Mouse (Mus musculus) layer of hippocampus, adult 18-20 months (tissue): Measurements from ENCODE around the gene Pth2. TPM values are rescaled to one million over a fixed set of nuclear protein-coding genes. Genes with fewer than 3 reads are reported as not detected.

Experiments used
- DNase-seq, 2 experiments: peaks; one replicate each; pipeline ENCODE4 v3.0.0; 2022; ENCODE audit warnings: low spot score in 2 of 2
- total RNA-seq, 2 experiments: library from RNA; stranded (reverse); gene quantifications; 2 replicates each; pipeline ENCODE4 v1.2.3; 2021

Gene Pth2
- total RNA-seq, 2 experiments from 2014 or later: not detected

GRCm38 (mm10) chr7:45195341-45196175 is 14.8 kb downstream of the Pth2 start:
- no peak for DNase-seq

- no peak for DNase-seq
These were observed 15.4 kb downstream of the Pth2 start for GRCm38 (mm10) chr7:45196176-45196535.

- DNase-seq: no peak
These were observed 16.2 kb downstream of the Pth2 start for GRCm38 (mm10) chr7:45196994-45197393.

- DNase-seq: peak; percentile 56 to 82
These were observed 17.6 kb downstream of the Pth2 start for GRCm38 (mm10) chr7:45198435-45198834.

- peak in 1 of 2 experiments; percentile 41 for DNase-seq
These were observed 18.2 kb downstream of the Pth2 start for GRCm38 (mm10) chr7:45198961-45199360.

- no peak for DNase-seq
These were observed 21.9 kb downstream of the Pth2 start for GRCm38 (mm10) chr7:45202654-45203053.

- DNase-seq: peak; percentile 91 to 93
These were observed 23.8 kb downstream of the Pth2 start, which contains the start of gene Ccdc155 for GRCm38 (mm10) chr7:45204380-45205143. Gene Ccdc155 (minus strand): TSS chr7:45204892.

- DNase-seq: no peak
These were observed 27.5 kb downstream of the Pth2 start for GRCm38 (mm10) chr7:45208260-45208659.

- no peak for DNase-seq
These were observed 30.3 kb downstream of the Pth2 start for GRCm38 (mm10) chr7:45211070-45211469.

- DNase-seq: no peak
These were observed 31.1 kb downstream of the Pth2 start, which contains the start of gene Dkkl1 for GRCm38 (mm10) chr7:45211851-45212251. Gene Dkkl1 (minus strand): TSS chr7:45212147.

- DNase-seq: no peak
These were observed 31.6 kb downstream of the Pth2 start for GRCm38 (mm10) chr7:45212356-45212755.

GRCm38 (mm10) chr7:45213708-45214107 is 32.9 kb downstream of the Pth2 start:
- DNase-seq: no peak

- DNase-seq: no peak
These were observed 35.1 kb downstream of the Pth2 start, which contains the start of gene Tead2 for GRCm38 (mm10) chr7:45215673-45216441. Gene Tead2 (plus strand): TSS chr7:45215753.

GRCm38 (mm10) chr7:45216442-45217183 is 35.8 kb downstream of the Pth2 start:
- no peak for DNase-seq

- DNase-seq: no peak
These were observed 40.9 kb downstream of the Pth2 start for GRCm38 (mm10) chr7:45221680-45222079.

GRCm38 (mm10) chr7:45224826-45225225 is 44.0 kb downstream of the Pth2 start:
- no peak for DNase-seq

- no peak for DNase-seq
These were observed 45.6 kb downstream of the Pth2 start for GRCm38 (mm10) chr7:45226421-45226820.

GRCm38 (mm10) chr7:45228548-45228947 is 47.8 kb downstream of the Pth2 start:
- no peak for DNase-seq

- no peak for DNase-seq
These were observed 48.3 kb downstream of the Pth2 start for GRCm38 (mm10) chr7:45229046-45229445.

GRCm38 (mm10) chr7:45229459-45230203 is 48.8 kb downstream of the Pth2 start:
- no peak for DNase-seq
